Mouse (Mus musculus) midbrain, postnatal 0 days (tissue): ENCODE data around the gene Chrd. TPM values are rescaled to one million over a fixed set of nuclear protein-coding genes. Genes with fewer than 3 reads are reported as not detected.

ENCODE experiments used
- ATAC-seq: fragments of 200-750 bp; cut with Nextera tagmentation; 2 replicates; pipeline ENCODE4 v1.8.0; 2017; ENCODE audit warnings: moderate number of reproducible peaks, mild to moderate bottlenecking, moderate TSS enrichment, moderate library complexity; ENCODE audit not compliant: low FRiP score
- DNase-seq: peaks from one replicate; pipeline ENCODE4 v3.0.0-alpha.2; 2015; ENCODE audit warnings: low spot score
- H3K27ac ChIP-seq: fragments of 300-500 bp; sonication (generic); 2 replicates; pipeline ENCODE4 v1.5.1; 2014; ENCODE audit warnings: low read depth, mild to moderate bottlenecking, low read length, mixed read lengths
- H3K27me3 ChIP-seq: fragments of 300-500 bp; sonication (generic); 2 replicates; pipeline ENCODE4 v1.6.1; 2014; ENCODE audit warnings: low read length, control low read depth, mixed read lengths; ENCODE audit not compliant: insufficient read depth
- H3K36me3 ChIP-seq: fragments of 300-500 bp; sonication (generic); 2 replicates; pipeline ENCODE4 v1.6.1; 2014; ENCODE audit warnings: low read length, control low read depth, mixed read lengths; ENCODE audit not compliant: insufficient read depth
- H3K4me1 ChIP-seq: fragments of 300-500 bp; sonication (generic); 2 replicates; pipeline ENCODE4 v1.6.1; 2014; ENCODE audit warnings: mild to moderate bottlenecking, control low read depth, antibody characterized with exemption, low read length, mixed read lengths; ENCODE audit not compliant: insufficient read depth
- H3K4me2 ChIP-seq: fragments of 300-500 bp; sonication (generic); 2 replicates; pipeline ENCODE4 v1.6.1; 2014; ENCODE audit warnings: low read depth, mild to moderate bottlenecking, low read length, mixed read lengths; ENCODE audit not compliant: poor library complexity, severe bottlenecking
- H3K4me3 ChIP-seq: fragments of 300-500 bp; sonication (generic); 2 replicates; pipeline ENCODE4 v1.5.1; 2014; ENCODE audit warnings: low read depth, mild to moderate bottlenecking, low read length, moderate library complexity
- H3K9ac ChIP-seq: fragments of 300-500 bp; sonication (generic); replicated peaks from 2 replicates; pipeline ENCODE4 v1.6.1; 2014; ENCODE audit warnings: mild to moderate bottlenecking, low read length, moderate library complexity, mixed read lengths; ENCODE audit not compliant: poor library complexity, severe bottlenecking
- H3K9me3 ChIP-seq: fragments of 300-500 bp; sonication (generic); 2 replicates; pipeline ENCODE4 v1.6.1; 2016; ENCODE audit warnings: low read length, control low read depth
- CTCF ChIP-seq: IDR thresholded peaks from 2 replicates; pipeline ENCODE4 v1.5.1; 2016; ENCODE audit warnings: antibody characterized with exemption, mild to moderate bottlenecking
- WGBS: fragments of 180-500 bp; shearing (Covaris S2); extraction: QIAGEN DNeasy Blood & Tissue Kit; methylation state at CpG from one replicate; pipeline ENCODE4 v1.1.7; 2014; 5-methylcytosine and 5-hydroxymethylcytosine counted together
- polyA plus RNA-seq: library from polyadenylated mRNA; unstranded; fragments of >200 nt; fragmentation: Nextera tagmentation; extraction: Ambion mirVana; gene quantifications from 2 replicates; pipeline ENCODE4 v1.2.1, GENCODE M21; 2015
- total RNA-seq: library from RNA; depleted of rRNA; stranded (reverse); fragments of >200 nt; gene quantifications from 2 replicates; pipeline ENCODE4 v1.2.3, GENCODE M21; 2014

Gene Chrd
- total and polyA plus RNA-seq, 2 experiments from 2014 or later: 4.1 to 18.1 TPM

DNA sequence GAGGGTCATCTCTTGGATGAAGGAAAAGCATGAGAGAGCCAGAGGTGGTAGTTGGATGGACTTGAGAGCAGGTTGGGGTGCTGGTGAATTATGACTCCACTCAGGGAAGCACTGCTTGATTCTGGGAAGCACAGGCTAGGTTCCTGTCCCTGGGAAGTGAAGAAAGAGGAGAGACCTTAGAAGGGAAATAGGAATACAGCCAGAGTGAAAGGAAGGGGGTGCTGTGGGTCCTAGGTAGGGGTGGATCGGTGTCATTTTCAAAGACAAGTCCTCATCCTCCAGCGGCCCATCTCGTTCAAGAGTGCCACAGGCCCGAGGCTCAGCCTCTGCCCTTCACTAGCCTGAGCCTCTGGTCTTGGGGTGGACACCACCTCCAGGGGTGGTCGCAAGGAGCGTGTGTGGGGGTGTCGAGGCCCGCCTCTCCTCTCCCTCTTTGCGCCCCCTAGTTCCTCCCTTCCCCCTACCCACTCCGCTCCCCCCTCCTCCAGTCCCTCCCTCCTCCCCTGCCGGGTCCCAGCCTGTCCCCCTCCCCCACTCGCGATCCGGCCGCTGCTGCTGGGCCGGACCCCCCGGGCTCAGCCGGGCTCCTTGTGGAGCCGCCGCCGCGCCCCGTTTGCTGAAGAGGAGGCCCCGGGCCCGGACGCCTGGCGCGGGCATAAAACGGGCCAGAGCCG, 539 bp upstream of the Chrd start:
- peak overlapping the region; percentile 86 for H3K9ac ChIP-seq
- WGBS: 2% methylated on average over 13 of the region's 30 CpGs
- TF ChIP-seq CTCF: peak; percentile 47
- H3K36me3 ChIP-seq: no peaks in the 10 kb centered on the region
- H3K4me2 ChIP-seq: peak overlapping the region; percentile 80
- peak; percentile 38 for ATAC-seq
- H3K9me3 ChIP-seq: no peaks in the 10 kb centered on the region
- peak overlapping the region; percentile 78 for H3K4me3 ChIP-seq
- peak; percentile 39 for DNase-seq
- peaks cover 13% of the 10 kb centered on the region; the same call in 1 of the 2 replicates for H3K27me3 ChIP-seq
- H3K27ac ChIP-seq: peak overlapping the region; percentile 65
- H3K4me1 ChIP-seq: peaks cover 5% of the 10 kb centered on the region; the same call in 1 of the 2 replicates

DNA sequence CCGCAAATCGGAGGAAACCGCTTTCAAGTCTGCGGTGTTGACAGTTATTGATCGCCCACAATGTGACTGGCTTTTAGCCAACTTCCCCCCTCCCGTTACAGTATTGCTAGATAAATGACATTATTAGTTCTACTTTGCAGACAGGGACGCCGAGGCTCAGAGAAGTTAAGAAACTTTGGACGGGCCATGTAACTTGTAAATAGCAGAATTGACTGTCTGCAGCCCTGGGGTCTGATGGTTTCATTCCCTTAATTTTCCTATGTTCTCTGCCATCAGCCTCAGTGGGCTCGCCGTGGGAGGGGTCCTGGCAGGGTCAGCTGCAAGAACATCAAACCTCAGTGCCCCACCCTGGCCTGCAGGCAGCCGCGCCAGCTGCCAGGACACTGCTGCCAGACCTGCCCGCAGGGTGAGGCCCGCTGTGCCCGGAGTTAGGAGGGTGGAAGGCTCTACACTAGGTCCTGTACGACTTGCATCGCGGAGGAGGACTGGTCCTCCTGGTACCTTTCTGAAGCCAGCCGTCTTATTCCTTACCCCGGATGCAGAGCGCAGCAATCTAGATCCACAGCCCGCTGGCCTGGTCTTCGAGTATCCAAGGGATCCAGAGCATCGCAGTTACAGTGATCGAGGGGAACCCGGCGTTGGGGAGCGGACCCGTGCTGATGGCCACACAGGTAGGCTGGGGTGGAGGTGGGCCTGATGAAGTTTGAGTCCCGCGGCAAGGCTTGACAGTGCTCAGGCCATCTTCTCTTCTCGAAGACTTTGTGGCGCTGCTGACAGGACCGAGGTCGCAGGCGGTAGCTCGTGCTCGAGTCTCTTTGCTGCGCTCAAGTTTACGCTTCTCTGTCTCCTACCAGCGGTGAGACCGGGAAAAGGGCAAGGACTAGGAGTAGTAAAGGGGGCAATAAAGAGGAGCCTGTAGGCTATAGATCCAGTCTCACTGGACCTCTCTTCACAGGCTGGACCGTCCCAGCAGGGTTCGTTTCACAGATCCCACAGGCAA, 1.1 kb downstream of the Chrd start, which contains the start of gene Thpo:
Gene Thpo (minus strand): TSS at position 781 of the 1,000 bp plus-strand sequence.
- H3K4me3 ChIP-seq: peak within 1 kb of the TSS; percentile 78
- ATAC-seq: no peak
- WGBS: 4% methylated on average over 45 of the region's 45 CpGs

DNA sequence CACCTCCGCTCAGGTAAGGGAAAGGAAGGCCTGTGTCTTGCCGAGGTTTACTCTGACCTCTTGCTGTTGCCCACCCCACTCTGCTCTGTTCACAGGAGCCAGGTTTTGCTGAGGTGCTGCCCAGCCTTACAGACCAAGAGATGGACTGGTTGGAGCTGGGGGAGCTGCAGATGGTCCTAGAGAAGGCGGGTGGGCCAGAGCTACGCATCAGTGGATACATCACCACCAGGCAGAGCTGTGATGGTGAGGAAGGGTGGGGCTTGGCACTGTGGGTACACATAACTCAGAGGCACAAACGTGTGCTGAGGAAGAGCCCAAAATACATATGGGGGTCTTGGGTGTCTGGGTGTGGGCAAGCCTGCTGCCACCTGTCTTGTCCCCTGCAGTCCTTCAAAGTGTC, 2.7 kb downstream of the Chrd start:
- Histone ChIP-seq H3K4me2 (no peak overlapping the region), H3K36me3 (no peaks in the 10 kb centered on the region), H3K27ac (no peak overlapping the region), H3K4me1 (peaks cover 5% of the 10 kb centered on the region; the same call in 1 of the 2 replicates), H3K27me3 (peaks cover 13% of the 10 kb centered on the region; the same call in 1 of the 2 replicates), H3K9ac (no peak overlapping the region), H3K4me3 (no peak overlapping the region), H3K9me3 (no peaks in the 10 kb centered on the region)
- ATAC-seq (no peak), DNase-seq (no peak)
- TF ChIP-seq CTCF: no peak
- 84% methylated on average over 5 of the region's 5 CpGs for whole genome bisulfite sequencing

More for the DNA sequence above, 1.1 kb downstream of the Chrd start, which contains the start of gene Thpo:
- Histone ChIP-seq H3K27me3 (peaks cover 13% of the 10 kb centered on the region; the same call in 1 of the 2 replicates), H3K4me1 (peaks cover 5% of the 10 kb centered on the region; the same call in 1 of the 2 replicates), H3K9me3 (no peaks in the 10 kb centered on the region), H3K4me2 (peak within 1 kb of the TSS; percentile 80), H3K36me3 (no peaks in the 10 kb centered on the region), H3K27ac (no peak within 1 kb of the TSS), H3K9ac (peak within 1 kb of the TSS; percentile 86)
- DNase-seq: peak; percentile 47
- peak; percentile 40 for TF ChIP-seq CTCF

GRCm38 (mm10) chr16:20736168-20736567, 3.2 kb downstream of the Chrd start:
- Histone ChIP-seq H3K27me3 (peaks cover 13% of the 10 kb centered on the region; the same call in 1 of the 2 replicates), H3K4me3 (no peak overlapping the region), H3K4me1 (peaks cover 5% of the 10 kb centered on the region; the same call in 1 of the 2 replicates), H3K9me3 (no peaks in the 10 kb centered on the region), H3K4me2 (no peak overlapping the region), H3K27ac (no peak overlapping the region), H3K36me3 (no peaks in the 10 kb centered on the region), H3K9ac (no peak overlapping the region)
- 92% methylated on average over 7 of the region's 7 CpGs for WGBS
- ATAC-seq: no peak
- DNase-seq: no peak
- no peak for TF ChIP-seq CTCF

DNA sequence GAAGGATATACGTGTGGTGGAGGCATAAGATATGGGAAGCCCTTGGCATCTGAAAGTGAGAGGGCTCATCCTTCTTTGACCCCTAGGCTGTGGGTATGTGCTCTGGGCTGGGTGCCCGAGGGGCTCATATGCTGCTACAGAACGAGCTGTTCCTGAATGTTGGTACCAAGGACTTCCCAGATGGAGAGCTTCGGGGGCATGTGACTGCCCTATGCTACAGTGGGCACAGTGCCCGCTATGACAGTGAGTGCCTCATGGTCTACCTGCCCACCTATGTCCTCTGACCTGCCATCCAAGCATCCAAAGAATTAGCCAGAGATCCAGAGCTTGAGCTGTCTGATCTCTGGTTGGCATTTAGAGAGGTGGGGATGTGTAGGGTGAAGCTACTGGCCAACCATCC, 3.9 kb downstream of the Chrd start:
- no peak overlapping the region for H3K4me2 ChIP-seq
- peaks cover 3% of the 10 kb centered on the region; the same call in 1 of the 2 replicates for H3K36me3 ChIP-seq
- H3K9me3 ChIP-seq: no peaks in the 10 kb centered on the region
- no peak overlapping the region for H3K4me3 ChIP-seq
- H3K9ac ChIP-seq: no peak overlapping the region
- H3K27ac ChIP-seq: no peak overlapping the region
- peaks cover 13% of the 10 kb centered on the region; the same call in 1 of the 2 replicates for H3K27me3 ChIP-seq
- ATAC-seq (no peak), DNase-seq (no peak)
- TF ChIP-seq CTCF: no peak
- 92% methylated on average over 5 of the region's 5 CpGs for WGBS
- H3K4me1 ChIP-seq: peaks cover 5% of the 10 kb centered on the region; the same call in 1 of the 2 replicates
